Mouse (Mus musculus): ENCODE measurements at regions not wholly inside any gene's neighbourhood (a gene's known extent, or its start where the extent isn't known, plus 50 kb on each side); places are given as distances from the start of the nearest gene placed in this dataset.

GRCm38 (mm10) chr19:56054186-56054585 lies 232.8 kb upstream of the Habp2 start:
- no peak for DNase-seq
- 82% methylated on average over 8 of the region's 8 CpGs for WGBS
- Histone ChIP-seq H3K4me3 (replicated peaks; ENCODE audit: insufficient read depth, low read depth, low read length) (no peak overlapping the region), H3K4me1 (ENCODE audit: control insufficient read depth, insufficient read depth, low read length) (no peaks in the 10 kb centered on the region), H3K27me3 (ENCODE audit: control insufficient read depth, insufficient read depth, low read length) (no peaks in the 10 kb centered on the region), H3K27ac (ENCODE audit: insufficient read depth, low read length) (no peak overlapping the region)
- TF ChIP-seq POLR2A (IDR thresholded peaks at IDR 0.05; ENCODE audit: borderline replicate concordance, insufficient read depth, low read length) (no peak), CTCF (IDR thresholded peaks at IDR 0.05; ENCODE audit: borderline replicate concordance, insufficient read depth, low read depth, low read length) (no peak)

- H3K4me1 ChIP-seq (ENCODE audit: control insufficient read depth, insufficient read depth, low read length): no peaks in the 10 kb centered on the region
- H3K4me3 ChIP-seq (replicated peaks; ENCODE audit: insufficient read depth, low read depth, low read length): no peak overlapping the region
- 89% methylated on average over 6 of the region's 6 CpGs for WGBS
- no peak overlapping the region for H3K27ac ChIP-seq (ENCODE audit: insufficient read depth, low read length)
- no peaks in the 10 kb centered on the region for H3K27me3 ChIP-seq (ENCODE audit: control insufficient read depth, insufficient read depth, low read length)
- no peak for TF ChIP-seq CTCF (IDR thresholded peaks at IDR 0.05; ENCODE audit: borderline replicate concordance, insufficient read depth, low read depth, low read length)
- TF ChIP-seq POLR2A (IDR thresholded peaks at IDR 0.05; ENCODE audit: borderline replicate concordance, insufficient read depth, low read length): no peak
- DNase-seq: no peak
Observed at GRCm38 (mm10) chr19:56056397-56056796, 230.5 kb upstream of the Habp2 start.

DNA sequence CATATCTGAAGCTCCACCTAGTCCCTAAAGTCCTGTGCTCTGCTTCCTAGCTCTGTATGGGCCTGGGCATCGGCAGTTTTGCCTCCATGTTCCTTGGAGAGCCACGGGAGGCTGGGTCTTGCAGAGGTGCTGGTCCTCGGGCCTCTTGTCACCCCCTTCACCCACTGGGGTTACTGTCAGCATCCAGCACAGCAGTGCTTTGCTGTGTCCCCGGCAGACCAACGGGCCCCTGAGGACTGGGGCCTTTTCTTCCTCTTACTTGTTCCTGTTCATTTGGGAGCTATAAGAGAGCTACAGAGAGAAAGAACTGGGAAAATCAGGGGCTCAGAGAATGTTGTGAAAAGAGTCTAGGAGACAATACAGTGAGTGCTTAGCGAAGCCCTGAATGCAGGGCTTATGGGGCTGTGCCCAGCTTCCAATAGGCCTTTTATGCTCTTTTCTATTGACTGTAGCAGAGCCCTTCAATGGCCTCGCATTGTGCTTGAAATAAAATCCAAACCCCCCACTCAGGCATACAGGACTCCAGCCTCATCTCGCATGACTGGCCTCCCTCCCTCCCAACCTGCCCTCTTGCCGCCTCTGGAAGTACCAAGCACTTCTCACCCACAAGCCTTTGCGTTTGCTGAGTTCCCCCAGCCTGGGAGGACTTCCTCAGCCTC lies 224.9 kb upstream of the Habp2 start:
- TF ChIP-seq POLR2A (IDR thresholded peaks at IDR 0.05; ENCODE audit: borderline replicate concordance, insufficient read depth, low read length) (no peak), CTCF (IDR thresholded peaks at IDR 0.05; ENCODE audit: borderline replicate concordance, insufficient read depth, low read depth, low read length) (no peak)
- H3K4me1 ChIP-seq (ENCODE audit: control insufficient read depth, insufficient read depth, low read length): no peaks in the 10 kb centered on the region
- no peak for DNase-seq
- H3K27me3 ChIP-seq (ENCODE audit: control insufficient read depth, insufficient read depth, low read length): no peaks in the 10 kb centered on the region
- WGBS: 25% methylated on average over 10 of the region's 10 CpGs
- H3K27ac ChIP-seq (ENCODE audit: insufficient read depth, low read length): no peak overlapping the region
- no peak overlapping the region for H3K4me3 ChIP-seq (replicated peaks; ENCODE audit: insufficient read depth, low read depth, low read length)

- H3K4me3 ChIP-seq (replicated peaks; ENCODE audit: insufficient read depth, low read depth, low read length): no peak overlapping the region
- H3K27me3 ChIP-seq (ENCODE audit: control insufficient read depth, insufficient read depth, low read length): no peaks in the 10 kb centered on the region
- WGBS: 52% methylated on average over 5 of the region's 5 CpGs
- H3K27ac ChIP-seq (ENCODE audit: insufficient read depth, low read length): no peak overlapping the region
- no peaks in the 10 kb centered on the region for H3K4me1 ChIP-seq (ENCODE audit: control insufficient read depth, insufficient read depth, low read length)
- TF ChIP-seq POLR2A (IDR thresholded peaks at IDR 0.05; ENCODE audit: borderline replicate concordance, insufficient read depth, low read length) (no peak), CTCF (IDR thresholded peaks at IDR 0.05; ENCODE audit: borderline replicate concordance, insufficient read depth, low read depth, low read length) (no peak)
- DNase-seq: no peak
Observed at GRCm38 (mm10) chr19:56063099-56063498, 223.8 kb upstream of the Habp2 start.

DNA sequence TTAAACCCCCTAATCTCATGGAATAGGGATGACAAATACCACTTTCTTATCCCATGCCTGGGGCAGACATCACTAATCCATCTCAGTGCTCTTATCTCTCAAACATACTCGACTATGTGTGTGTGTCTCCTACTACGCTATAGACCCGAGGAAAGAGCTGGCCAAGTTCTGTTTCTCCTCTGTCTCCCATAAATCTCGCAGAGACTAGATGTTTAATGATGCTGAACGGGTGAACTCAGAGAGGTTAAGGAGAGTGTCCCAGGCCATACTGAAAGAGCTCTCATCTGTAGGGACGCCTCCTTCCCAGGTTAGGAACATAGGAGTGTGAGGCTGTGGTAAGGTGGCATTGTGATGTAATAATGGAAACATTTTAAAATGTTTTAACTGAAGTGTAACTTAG lies 221.2 kb upstream of the Habp2 start:
- no peak for DNase-seq
- TF ChIP-seq CTCF (IDR thresholded peaks at IDR 0.05; ENCODE audit: borderline replicate concordance, insufficient read depth, low read depth, low read length) (no peak), POLR2A (IDR thresholded peaks at IDR 0.05; ENCODE audit: borderline replicate concordance, insufficient read depth, low read length) (no peak)
- 86% methylated on average over 6 of the region's 6 CpGs for whole genome bisulfite sequencing
- no peaks in the 10 kb centered on the region for H3K4me1 ChIP-seq (ENCODE audit: control insufficient read depth, insufficient read depth, low read length)
- H3K27ac ChIP-seq (ENCODE audit: insufficient read depth, low read length): no peak overlapping the region
- H3K27me3 ChIP-seq (ENCODE audit: control insufficient read depth, insufficient read depth, low read length): no peaks in the 10 kb centered on the region
- H3K4me3 ChIP-seq (replicated peaks; ENCODE audit: insufficient read depth, low read depth, low read length): no peak overlapping the region

- 84% methylated on average over 8 of the region's 8 CpGs for whole genome bisulfite sequencing
- Histone ChIP-seq H3K4me3 (replicated peaks; ENCODE audit: insufficient read depth, low read depth, low read length) (no peak overlapping the region), H3K27ac (ENCODE audit: insufficient read depth, low read length) (no peak overlapping the region), H3K4me1 (ENCODE audit: control insufficient read depth, insufficient read depth, low read length) (no peaks in the 10 kb centered on the region), H3K27me3 (ENCODE audit: control insufficient read depth, insufficient read depth, low read length) (no peaks in the 10 kb centered on the region)
- TF ChIP-seq POLR2A (IDR thresholded peaks at IDR 0.05; ENCODE audit: borderline replicate concordance, insufficient read depth, low read length): no peak
- no peak for TF ChIP-seq CTCF (IDR thresholded peaks at IDR 0.05; ENCODE audit: borderline replicate concordance, insufficient read depth, low read depth, low read length)
- DNase-seq: no peak
Observed at GRCm38 (mm10) chr19:56068165-56068564, 218.8 kb upstream of the Habp2 start.

DNA sequence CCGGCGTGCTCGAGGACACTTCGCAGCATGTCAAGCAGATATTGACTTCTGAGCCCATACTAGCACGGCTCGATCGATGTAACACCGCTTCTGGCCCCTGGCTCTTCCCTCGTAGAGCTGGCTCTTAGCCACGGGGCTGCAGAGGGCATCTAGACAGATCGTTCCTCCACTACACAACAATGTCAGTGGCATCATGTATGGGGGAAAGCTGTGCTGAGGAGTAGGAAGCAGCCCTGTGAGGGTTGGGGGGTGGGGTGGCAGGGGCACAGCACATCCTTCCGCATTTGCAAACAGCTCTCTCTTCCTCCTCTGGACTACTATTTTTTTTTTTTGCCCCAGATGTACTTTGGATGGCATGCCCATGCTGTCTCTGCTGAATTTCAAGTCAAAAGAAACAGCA lies 218.1 kb upstream of the Habp2 start:
- Histone ChIP-seq H3K27ac (ENCODE audit: insufficient read depth, low read length) (no peak overlapping the region), H3K4me3 (replicated peaks; ENCODE audit: insufficient read depth, low read depth, low read length) (no peak overlapping the region), H3K27me3 (ENCODE audit: control insufficient read depth, insufficient read depth, low read length) (no peaks in the 10 kb centered on the region), H3K4me1 (ENCODE audit: control insufficient read depth, insufficient read depth, low read length) (no peaks in the 10 kb centered on the region)
- DNase-seq: no peak
- WGBS: 9% methylated on average over 12 of the region's 12 CpGs
- TF ChIP-seq CTCF (IDR thresholded peaks at IDR 0.05; ENCODE audit: borderline replicate concordance, insufficient read depth, low read depth, low read length) (no peak), POLR2A (IDR thresholded peaks at IDR 0.05; ENCODE audit: borderline replicate concordance, insufficient read depth, low read length) (no peak)

GRCm38 (mm10) chr19:56069266-56069665 lies 217.7 kb upstream of the Habp2 start:
- 21% methylated on average over 10 of the region's 10 CpGs for WGBS
- no peak for DNase-seq
- TF ChIP-seq CTCF (IDR thresholded peaks at IDR 0.05; ENCODE audit: borderline replicate concordance, insufficient read depth, low read depth, low read length) (no peak), POLR2A (IDR thresholded peaks at IDR 0.05; ENCODE audit: borderline replicate concordance, insufficient read depth, low read length) (no peak)
- H3K27ac ChIP-seq (ENCODE audit: insufficient read depth, low read length): no peak overlapping the region
- H3K27me3 ChIP-seq (ENCODE audit: control insufficient read depth, insufficient read depth, low read length): no peaks in the 10 kb centered on the region
- H3K4me3 ChIP-seq (replicated peaks; ENCODE audit: insufficient read depth, low read depth, low read length): no peak overlapping the region
- H3K4me1 ChIP-seq (ENCODE audit: control insufficient read depth, insufficient read depth, low read length): no peaks in the 10 kb centered on the region

Data from cerebellum, adult 2 months (tissue).